Mouse (Mus musculus): ENCODE data around the gene Trmt5.

Trmt5 gene

GRCm38 (mm10) chr12:73286287-73287092, at the start of gene Trmt5, which contains the start of gene Slc38a6:
Gene Trmt5 (minus strand): TSS chr12:73286710.
Gene Slc38a6 (plus strand): TSS chr12:73286779.
- peak; percentile 89 to 92 for DNase-seq (ENCODE audit: low spot score in 2 of 2)

- no peak for DNase-seq (ENCODE audit: low spot score in 2 of 2)
Measured at GRCm38 (mm10) chr12:73334051-73334551, 47.6 kb upstream of the Trmt5 start.

- DNase-seq (ENCODE audit: low spot score in 2 of 2): no peak
Measured at GRCm38 (mm10) chr12:73332701-73333100, 46.2 kb upstream of the Trmt5 start.

GRCm38 (mm10) chr12:73330236-73330635, 43.7 kb upstream of the Trmt5 start:
- no peak for DNase-seq (ENCODE audit: low spot score in 2 of 2)

GRCm38 (mm10) chr12:73328448-73329167, 42.1 kb upstream of the Trmt5 start:
- no peak for DNase-seq (ENCODE audit: low spot score in 2 of 2)

GRCm38 (mm10) chr12:73327381-73327780, 40.9 kb upstream of the Trmt5 start:
- DNase-seq (ENCODE audit: low spot score in 2 of 2): no peak

- DNase-seq (ENCODE audit: low spot score in 2 of 2): no peak
Measured at GRCm38 (mm10) chr12:73325617-73326016, 39.1 kb upstream of the Trmt5 start.

GRCm38 (mm10) chr12:73325181-73325580, 38.7 kb upstream of the Trmt5 start:
- DNase-seq (ENCODE audit: low spot score in 2 of 2): no peak

- DNase-seq (ENCODE audit: low spot score in 2 of 2): no peak
Measured at GRCm38 (mm10) chr12:73324742-73325141, 38.2 kb upstream of the Trmt5 start.

- DNase-seq (ENCODE audit: low spot score in 2 of 2): no peak
Measured at GRCm38 (mm10) chr12:73324180-73324586, 37.7 kb upstream of the Trmt5 start.

- DNase-seq (ENCODE audit: low spot score in 2 of 2): no peak
Measured at GRCm38 (mm10) chr12:73317706-73318686, 31.5 kb upstream of the Trmt5 start.

GRCm38 (mm10) chr12:73308711-73309110, 22.2 kb upstream of the Trmt5 start:
- DNase-seq (ENCODE audit: low spot score in 2 of 2): no peak

GRCm38 (mm10) chr12:73307750-73308149, 21.2 kb upstream of the Trmt5 start:
- DNase-seq (ENCODE audit: low spot score in 2 of 2): no peak

GRCm38 (mm10) chr12:73304636-73305035, 18.1 kb upstream of the Trmt5 start:
- no peak for DNase-seq (ENCODE audit: low spot score in 2 of 2)

GRCm38 (mm10) chr12:73300531-73300930, 14.0 kb upstream of the Trmt5 start:
- DNase-seq (ENCODE audit: low spot score in 2 of 2): no peak

GRCm38 (mm10) chr12:73298621-73299020, 12.1 kb upstream of the Trmt5 start:
- no peak for DNase-seq (ENCODE audit: low spot score in 2 of 2)

- DNase-seq (ENCODE audit: low spot score in 2 of 2): no peak
Measured at GRCm38 (mm10) chr12:73295505-73296140, 9.1 kb upstream of the Trmt5 start.

GRCm38 (mm10) chr12:73294884-73295283, 8.4 kb upstream of the Trmt5 start:
- no peak for DNase-seq (ENCODE audit: low spot score in 2 of 2)

GRCm38 (mm10) chr12:73288626-73289025, 2.1 kb upstream of the Trmt5 start:
- no peak for DNase-seq (ENCODE audit: low spot score in 2 of 2)

- no peak for DNase-seq (ENCODE audit: low spot score in 2 of 2)
Measured at GRCm38 (mm10) chr12:73287609-73288008, 1.1 kb upstream of the Trmt5 start.

- DNase-seq (ENCODE audit: low spot score in 2 of 2): no peak
Measured at GRCm38 (mm10) chr12:73274921-73275320, 11.6 kb downstream of the Trmt5 start.

Data from natural killer cell, adult 2 months (primary cell).